ENCODE assay signal across 15 mouse cellular contexts in genomic region chr12:79253294-79254053, GRCm38 (mm10). TPM values are rescaled to one million over a fixed set of nuclear protein-coding genes. Genes with fewer than 3 reads are reported as not detected.
DNase-seq lines count a peak whose midpoint lies in the region; ATAC-seq and TF ChIP-seq lines count a peak whose summit lies in the region.
"Had no signal": no experiment of that assay in that cellular context is flagged by ENCODE, and none has a peak within 500 bp of the region (broad histone marks: within the 10 kb centered on the region; RNA-seq: fewer than 3 reads in every experiment).

No protein-coding gene starts in this region.

- no peaks in the 10 kb centered on the region for H3K27me3 ChIP-seq in intestine, postnatal 0 days (replicated peaks; ENCODE audit: control insufficient read depth, insufficient read depth, low read length)
- no peaks in the 10 kb centered on the region for H3K27me3 ChIP-seq in intestine, embryonic 15.5 days (replicated peaks)
- no peaks in the 10 kb centered on the region for H3K27me3 ChIP-seq in Patski
- no peaks in the 10 kb centered on the region for H3K27me3 ChIP-seq in kidney, embryonic 14.5 days (ENCODE audit: control insufficient read depth, insufficient read depth, low read length)
- no peaks in the 10 kb centered on the region for H3K27me3 ChIP-seq in forebrain, embryonic 12.5 days
- no peaks in the 10 kb centered on the region for H3K27me3 ChIP-seq in hindbrain, embryonic 16.5 days (replicated peaks; ENCODE audit: control insufficient read depth, insufficient read depth, low read length)
- no peaks in the 10 kb centered on the region for H3K27me3 ChIP-seq in hindbrain, postnatal 0 days (ENCODE audit: insufficient read depth, low read length)
- H3K27me3 ChIP-seq: embryonic facial prominence, embryonic 13.5 days had no signal

- in situ Hi-C loops in Patski (cut with MboI; ENCODE audit: low pct_unique_long_range_greater_than_20kb): no loop called here

- 90% methylated on average over 9 of the region's 9 CpGs for WGBS in intestine, postnatal 0 days
- WGBS in intestine, embryonic 15.5 days: 92% methylated on average over 9 of the region's 9 CpGs
- WGBS in kidney, embryonic 14.5 days: 74% methylated on average over 9 of the region's 9 CpGs
- WGBS in forebrain, embryonic 12.5 days: 92% methylated on average over 9 of the region's 9 CpGs
- WGBS in hindbrain, embryonic 16.5 days: 92% methylated on average over 9 of the region's 9 CpGs
- 91% methylated on average over 9 of the region's 9 CpGs for WGBS in hindbrain, postnatal 0 days

- peak; percentile 61 for ATAC-seq in intestine, postnatal 0 days
- no peak for ATAC-seq in intestine, embryonic 15.5 days
- peak; percentile 35 for ATAC-seq in Patski
- peak; percentile 77; the same call in 1 of the 2 replicates for ATAC-seq in kidney, embryonic 14.5 days (ENCODE audit: low FRiP score, low TSS enrichment)
- 0 out of 2 replicates have a peak, but pooled peaks have one; percentile 22 for ATAC-seq in monocyte, adult 5-6 weeks (replicated peaks; ENCODE audit: insufficient number of reproducible peaks, low FRiP score, low TSS enrichment, poor library complexity, severe bottlenecking)
- ATAC-seq in forebrain, embryonic 12.5 days (ENCODE audit: low FRiP score): no peak
- no peak for ATAC-seq in hindbrain, embryonic 16.5 days
- no peak for ATAC-seq in hindbrain, postnatal 0 days

- CTCF ChIA-PET in Patski (lab: Charles Lee): no interaction called here

- POLR2A ChIA-PET in Patski (lab: Charles Lee): interaction anchor here (0.6 kb wide), 1 partner anchor 99 kb away, joined by 3 read pairs; no protein-coding TSS in a partner anchor

- H3K27ac ChIP-seq in intestine, postnatal 0 days (ENCODE audit: low read depth, low read length): 0 out of 2 replicates have a peak overlapping the region, but pooled peaks have one; percentile 35
- H3K27ac ChIP-seq in intestine, embryonic 15.5 days: no peak overlapping the region
- no peak overlapping the region for H3K27ac ChIP-seq in kidney, embryonic 14.5 days (ENCODE audit: low read depth, low read length)
- H3K27ac ChIP-seq in forebrain, embryonic 12.5 days: no peak overlapping the region
- H3K27ac ChIP-seq in hindbrain, embryonic 16.5 days (ENCODE audit: low read depth, low read length): no peak overlapping the region
- H3K27ac ChIP-seq in hindbrain, postnatal 0 days: no peak overlapping the region
- H3K27ac ChIP-seq: embryonic facial prominence, embryonic 13.5 days; forebrain, embryonic 10.5 days had no signal

- H3K9ac ChIP-seq in intestine, postnatal 0 days (ENCODE audit: low read depth, low read length): no peak overlapping the region
- H3K9ac ChIP-seq in intestine, embryonic 15.5 days: no peak overlapping the region
- H3K9ac ChIP-seq in kidney, embryonic 14.5 days (ENCODE audit: low read depth, low read length): no peak overlapping the region
- H3K9ac ChIP-seq in forebrain, embryonic 12.5 days: no peak overlapping the region
- no peak overlapping the region for H3K9ac ChIP-seq in hindbrain, embryonic 16.5 days (ENCODE audit: low read depth, low read length)
- no peak overlapping the region for H3K9ac ChIP-seq in hindbrain, postnatal 0 days (replicated peaks; ENCODE audit: low read length)
- H3K9ac ChIP-seq: embryonic facial prominence, embryonic 13.5 days had no signal

- TF ChIP-seq CTCF in intestine, postnatal 0 days (IDR thresholded peaks at IDR 0.05; ENCODE audit: low read depth): no peak
- TF ChIP-seq CTCF in Patski (IDR thresholded peaks at IDR 0.05): no peak
- TF ChIP-seq CTCF in hindbrain, postnatal 0 days (IDR thresholded peaks at IDR 0.05; ENCODE audit: low read depth): no peak

- DNase-seq in Patski (ENCODE audit: low read depth, low spot score): no peak
- no peak for DNase-seq in hindbrain, postnatal 0 days (ENCODE audit: low spot score)
- DNase-seq: cerebellum, adult 18-20 months; heart, adult 18-20 months; left cerebral cortex, postnatal 4 days; lung, adult 18-20 months; thymus, postnatal 14 days had no signal

- H3K36me3 ChIP-seq in intestine, postnatal 0 days (ENCODE audit: control insufficient read depth, insufficient read depth): peaks cover 81% of the 10 kb centered on the region
- H3K36me3 ChIP-seq in intestine, embryonic 15.5 days: peaks cover 14% of the 10 kb centered on the region; the same call in 1 of the 2 replicates
- peaks cover 67% of the 10 kb centered on the region for H3K36me3 ChIP-seq in kidney, embryonic 14.5 days (ENCODE audit: control insufficient read depth, insufficient read depth, low read length)
- peaks cover 67% of the 10 kb centered on the region for H3K36me3 ChIP-seq in forebrain, embryonic 12.5 days (replicated peaks)
- peaks cover 41% of the 10 kb centered on the region for H3K36me3 ChIP-seq in hindbrain, embryonic 16.5 days (ENCODE audit: control insufficient read depth, insufficient read depth, low read length)
- H3K36me3 ChIP-seq in hindbrain, postnatal 0 days (ENCODE audit: insufficient read depth, low read length): peaks cover 53% of the 10 kb centered on the region; the same call in 1 of the 2 replicates

- H3K4me2 ChIP-seq in intestine, postnatal 0 days (replicated peaks; ENCODE audit: low read depth): no peak overlapping the region
- H3K4me2 ChIP-seq in intestine, embryonic 15.5 days (replicated peaks): no peak overlapping the region
- no peak overlapping the region for H3K4me2 ChIP-seq in kidney, embryonic 14.5 days (replicated peaks; ENCODE audit: low read depth, low read length)
- no peak overlapping the region for H3K4me2 ChIP-seq in forebrain, embryonic 12.5 days
- H3K4me2 ChIP-seq in hindbrain, embryonic 16.5 days (ENCODE audit: low read length): no peak overlapping the region
- no peak overlapping the region for H3K4me2 ChIP-seq in hindbrain, postnatal 0 days (ENCODE audit: low read depth, low read length)
- H3K4me2 ChIP-seq: embryonic facial prominence, embryonic 13.5 days had no signal

- no peak overlapping the region for H3K4me3 ChIP-seq in intestine, postnatal 0 days (ENCODE audit: low read depth, low read length)
- no peak overlapping the region for H3K4me3 ChIP-seq in intestine, embryonic 15.5 days (replicated peaks)
- no peak overlapping the region for H3K4me3 ChIP-seq in kidney, embryonic 14.5 days (ENCODE audit: low read length)
- no peak overlapping the region for H3K4me3 ChIP-seq in forebrain, embryonic 12.5 days (replicated peaks)
- H3K4me3 ChIP-seq in hindbrain, embryonic 16.5 days (ENCODE audit: low read length): no peak overlapping the region
- H3K4me3 ChIP-seq in hindbrain, postnatal 0 days (ENCODE audit: low read length): no peak overlapping the region
- H3K4me3 ChIP-seq: embryonic facial prominence, embryonic 13.5 days; forebrain, embryonic 10.5 days had no signal

- H3K4me1 ChIP-seq in intestine, postnatal 0 days (replicated peaks; ENCODE audit: control insufficient read depth, insufficient read depth, low read length): no peaks in the 10 kb centered on the region
- no peaks in the 10 kb centered on the region for H3K4me1 ChIP-seq in intestine, embryonic 15.5 days (replicated peaks)
- no peaks in the 10 kb centered on the region for H3K4me1 ChIP-seq in kidney, embryonic 14.5 days (ENCODE audit: control insufficient read depth, insufficient read depth, low read length)
- H3K4me1 ChIP-seq in forebrain, embryonic 12.5 days: no peaks in the 10 kb centered on the region
- no peaks in the 10 kb centered on the region for H3K4me1 ChIP-seq in hindbrain, embryonic 16.5 days (ENCODE audit: control insufficient read depth, insufficient read depth, low read depth, low read length)
- H3K4me1 ChIP-seq in hindbrain, postnatal 0 days (ENCODE audit: insufficient read depth, low read length): no peaks in the 10 kb centered on the region
- H3K4me1 ChIP-seq: embryonic facial prominence, embryonic 13.5 days; forebrain, embryonic 10.5 days had no signal

- no peaks in the 10 kb centered on the region for H3K9me3 ChIP-seq in intestine, postnatal 0 days (ENCODE audit: control insufficient read depth)
- H3K9me3 ChIP-seq in intestine, embryonic 15.5 days: no peaks in the 10 kb centered on the region
- H3K9me3 ChIP-seq in kidney, embryonic 14.5 days (ENCODE audit: control insufficient read depth, low read length): no peaks in the 10 kb centered on the region
- no peaks in the 10 kb centered on the region for H3K9me3 ChIP-seq in forebrain, embryonic 12.5 days
- H3K9me3 ChIP-seq in hindbrain, embryonic 16.5 days (ENCODE audit: control insufficient read depth, low read length): no peaks in the 10 kb centered on the region
- no peaks in the 10 kb centered on the region for H3K9me3 ChIP-seq in hindbrain, postnatal 0 days (ENCODE audit: low read length)
- H3K9me3 ChIP-seq: embryonic facial prominence, embryonic 13.5 days; forebrain, embryonic 10.5 days had no signal

RNA-seq across cellular contexts. Expression of gene Zfyve26, which starts 42.6 kb away (rescaled TPM):
- polyA plus RNA-seq in intestine, postnatal 0 days (2015; fragmentation: Nextera tagmentation; extraction: Ambion mirVana): 7.9 and 10.1 TPM in 2 replicates
- polyA plus RNA-seq in intestine, embryonic 15.5 days (2015; fragmentation: Nextera tagmentation; extraction: Ambion mirVana): 11.6 and 13.7 TPM in 2 replicates
- polyA plus RNA-seq in Patski (2021): 32.0 TPM
- polyA plus RNA-seq in kidney, embryonic 14.5 days (2014; fragmentation: Nextera tagmentation; extraction: Ambion mirVana): 12.8 and 19.4 TPM in 2 replicates
- 16.7 to 50.3 TPM (median 30.7 TPM) in 3 replicates for total RNA-seq in monocyte, adult 5-6 weeks (2017)
- polyA plus RNA-seq in forebrain, embryonic 12.5 days (2016; fragmentation: Nextera tagmentation; extraction: Ambion mirVana): 13.4 and 15.2 TPM in 2 replicates
- 7.0 and 8.7 TPM in 2 replicates for polyA plus RNA-seq in hindbrain, embryonic 16.5 days (2015; fragmentation: Nextera tagmentation; extraction: Ambion mirVana)
- total RNA-seq in hindbrain, postnatal 0 days (2014; rRNA removed): 24.5 and 28.0 TPM in 2 replicates
- 6.6 and 7.7 TPM in 2 replicates for polyA plus RNA-seq in hindbrain, postnatal 0 days (2015; fragmentation: Nextera tagmentation; extraction: Ambion mirVana)

RNA-seq across cellular contexts. Expression of gene Rad51b, which starts 43.6 kb away (rescaled TPM):
- polyA plus RNA-seq in intestine, postnatal 0 days (2015; fragmentation: Nextera tagmentation; extraction: Ambion mirVana): 1.3 and 1.9 TPM in 2 replicates
- 7.8 and 8.4 TPM in 2 replicates for polyA plus RNA-seq in intestine, embryonic 15.5 days (2015; fragmentation: Nextera tagmentation; extraction: Ambion mirVana)
- polyA plus RNA-seq in Patski (2021): 5.1 TPM
- 7.2 and 8.5 TPM in 2 replicates for polyA plus RNA-seq in kidney, embryonic 14.5 days (2014; fragmentation: Nextera tagmentation; extraction: Ambion mirVana)
- 0.29 TPM in 1 of 3 replicates, not detected in the others for total RNA-seq in monocyte, adult 5-6 weeks (2017)
- polyA plus RNA-seq in forebrain, embryonic 12.5 days (2016; fragmentation: Nextera tagmentation; extraction: Ambion mirVana): 7.2 and 7.7 TPM in 2 replicates
- 1.9 and 2.7 TPM in 2 replicates for polyA plus RNA-seq in hindbrain, embryonic 16.5 days (2015; fragmentation: Nextera tagmentation; extraction: Ambion mirVana)
- total RNA-seq in hindbrain, postnatal 0 days (2014; rRNA removed): 1.1 and 1.4 TPM in 2 replicates
- 1.1 and 1.9 TPM in 2 replicates for polyA plus RNA-seq in hindbrain, postnatal 0 days (2015; fragmentation: Nextera tagmentation; extraction: Ambion mirVana)

RNA-seq across cellular contexts. Expression of gene Rdh12, which starts 44.8 kb away (rescaled TPM):
- polyA plus RNA-seq in intestine, postnatal 0 days (2015; fragmentation: Nextera tagmentation; extraction: Ambion mirVana): 0.24 and 0.44 TPM in 2 replicates
- polyA plus RNA-seq in intestine, embryonic 15.5 days (2015; fragmentation: Nextera tagmentation; extraction: Ambion mirVana): 1.3 and 1.4 TPM in 2 replicates
- 1.8 TPM for polyA plus RNA-seq in Patski (2021)
- polyA plus RNA-seq in kidney, embryonic 14.5 days (2014; fragmentation: Nextera tagmentation; extraction: Ambion mirVana): 2.2 and 3.3 TPM in 2 replicates
- total RNA-seq in monocyte, adult 5-6 weeks (2017): 5.2 to 7.9 TPM (median 5.2 TPM) in 3 replicates
- 1.4 and 1.5 TPM in 2 replicates for polyA plus RNA-seq in forebrain, embryonic 12.5 days (2016; fragmentation: Nextera tagmentation; extraction: Ambion mirVana)
- 1.1 and 1.5 TPM in 2 replicates for polyA plus RNA-seq in hindbrain, embryonic 16.5 days (2015; fragmentation: Nextera tagmentation; extraction: Ambion mirVana)
- 0.47 and 0.86 TPM in 2 replicates for total RNA-seq in hindbrain, postnatal 0 days (2014; rRNA removed)
- polyA plus RNA-seq in hindbrain, postnatal 0 days (2015; fragmentation: Nextera tagmentation; extraction: Ambion mirVana): 0.63 and 0.83 TPM in 2 replicates

Comparison
In these comparisons a context has a peak if more than half of its experiments do, and no peak if none do; other contexts are left out.
1. ATAC-seq: peak in intestine, postnatal 0 days (single experiment), Patski (single experiment), kidney, embryonic 14.5 days (single experiment) and monocyte, adult 5-6 weeks (single experiment); none in intestine, embryonic 15.5 days (single experiment), forebrain, embryonic 12.5 days (single experiment), hindbrain, embryonic 16.5 days (single experiment) and hindbrain, postnatal 0 days (single experiment).